Mouse (Mus musculus): ENCODE measurements at regions not wholly inside any gene's neighbourhood (a gene's known extent, or its start where the extent isn't known, plus 50 kb on each side); places are given as distances from the start of the nearest gene placed in this dataset.

DNA sequence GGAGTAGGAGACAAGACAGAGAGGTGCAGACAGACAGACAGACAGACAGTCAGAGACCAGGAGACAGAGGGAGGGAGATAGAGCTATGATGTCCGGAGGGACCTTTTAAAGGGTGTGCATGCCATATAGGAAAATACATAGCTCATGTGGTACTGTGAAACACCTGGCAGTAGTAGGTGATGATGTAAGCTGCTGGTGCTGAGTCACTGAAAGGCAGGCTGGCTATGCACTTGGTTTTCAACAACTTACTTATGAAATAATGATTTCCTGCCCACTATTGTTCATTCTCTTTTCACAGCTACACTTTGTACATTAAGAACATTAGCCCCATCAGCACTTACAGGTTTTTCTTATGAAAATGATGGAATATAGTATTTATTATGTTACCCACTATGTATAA lies 196.2 kb downstream of the Aldoart1 start:
- TF ChIP-seq CTCF (IDR thresholded peaks at IDR 0.05; ENCODE audit: low read depth, low read length), result no peak
- no peak for TF ChIP-seq POLR2A (IDR thresholded peaks at IDR 0.05; ENCODE audit: borderline replicate concordance, low read depth, low read length)
